Mouse (Mus musculus): Measurements from ENCODE around the gene Rnase2a.
A peak's percentile ranks its signal among the peaks of the same experiment; 100 is the strongest.
"Not testable (repeated sequence)": the region's sequence is repeated elsewhere in the genome, so short reads cannot be mapped to it uniquely, and the experiment has no call there.

Rnase2a gene

GRCm38 (mm10) chr14:51256041-51256440 lies at the start of gene Rnase2a:
TSS of gene Rnase2a (minus strand) at chr14:51256112.
- no peak for DNase-seq (ENCODE audit: low spot score in 2 of 2)

DNA sequence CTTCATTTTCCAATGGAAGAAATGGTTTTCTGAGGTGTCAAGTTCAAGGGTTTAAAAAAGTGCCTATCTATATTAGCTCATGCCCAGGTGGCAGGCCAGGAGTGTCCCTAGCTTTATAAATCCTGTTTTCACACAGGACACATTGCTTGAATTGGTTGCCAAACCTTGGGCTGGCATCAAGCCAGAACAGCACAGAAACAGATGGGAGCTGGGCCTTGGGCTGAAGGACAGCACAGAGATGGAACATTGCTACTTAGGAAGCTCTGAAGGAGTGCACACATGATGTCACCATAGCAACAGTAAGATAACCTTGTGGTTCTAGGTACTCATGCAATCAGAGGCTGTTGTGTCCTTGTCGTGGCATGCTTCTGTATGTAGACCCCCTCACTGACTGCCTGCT lies 35.6 kb upstream of the Rnase2a start:
- no peak for DNase-seq (ENCODE audit: low spot score in 2 of 2)

DNA sequence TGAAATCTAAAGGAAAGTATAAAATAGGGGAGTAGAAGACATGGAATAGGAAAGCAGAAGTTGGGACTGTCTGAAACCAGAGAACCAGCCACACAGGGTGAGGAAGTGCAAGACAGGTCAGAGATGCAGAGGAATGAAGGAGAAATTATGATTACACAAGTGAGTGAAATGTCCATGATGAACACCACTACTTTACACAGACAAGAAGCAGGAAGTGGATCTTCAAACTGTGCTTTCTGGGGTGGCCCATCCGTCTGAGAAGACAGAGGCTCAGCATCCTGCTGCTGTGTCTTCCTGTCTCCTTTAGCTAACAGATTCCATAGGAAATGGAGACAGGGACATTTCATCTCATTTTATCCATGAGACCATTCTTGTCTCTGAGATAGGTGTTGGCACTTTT lies 22.6 kb upstream of the Rnase2a start:
- not testable (repeated sequence) for DNase-seq (ENCODE audit: low spot score in 2 of 2)

- no peak for DNase-seq (ENCODE audit: low spot score in 2 of 2)
Measured at GRCm38 (mm10) chr14:51268677-51269076, 12.8 kb upstream of the Rnase2a start.

DNA sequence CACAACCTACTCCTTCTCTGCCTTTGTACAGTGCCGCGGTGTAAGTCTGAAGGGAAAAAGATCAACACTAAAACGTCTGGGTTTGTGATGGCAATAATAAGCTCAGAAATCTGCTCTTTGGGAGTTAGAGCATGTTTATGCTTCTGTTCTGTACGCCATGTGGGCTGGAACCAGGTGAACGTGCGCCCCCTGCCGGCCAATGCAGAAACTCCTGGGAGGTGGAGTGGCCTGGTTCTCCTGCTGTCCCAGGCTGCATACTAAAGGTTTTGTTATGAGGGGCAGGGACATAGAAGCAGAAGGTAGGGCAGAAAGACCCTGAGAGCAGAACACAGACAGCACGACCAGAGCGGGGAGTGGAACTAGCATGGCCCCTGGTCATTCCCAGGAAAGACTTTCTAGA lies 10.2 kb upstream of the Rnase2a start:
- peak; percentile 67 to 80 for DNase-seq (ENCODE audit: low spot score in 2 of 2)

DNA sequence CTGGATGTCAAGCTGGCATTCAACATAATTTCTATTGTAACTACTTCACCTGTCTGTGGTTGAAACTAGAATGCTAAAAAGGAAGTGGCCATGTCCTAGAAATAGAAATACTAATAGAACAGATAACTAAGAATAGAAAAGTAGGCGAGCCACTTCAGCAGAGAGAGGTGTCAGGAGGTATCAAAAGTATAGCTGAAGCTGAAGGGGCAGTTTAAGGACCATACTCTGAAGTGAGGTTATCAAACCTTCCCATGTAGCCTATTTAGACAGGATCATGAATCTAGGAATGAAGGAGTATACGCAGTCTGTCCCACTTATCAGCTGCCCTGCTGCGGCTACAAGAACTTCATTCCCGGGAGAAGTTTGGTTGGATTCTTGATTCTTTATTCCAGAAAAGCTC lies 9.8 kb upstream of the Rnase2a start:
- DNase-seq (ENCODE audit: low spot score in 2 of 2): no peak

DNA sequence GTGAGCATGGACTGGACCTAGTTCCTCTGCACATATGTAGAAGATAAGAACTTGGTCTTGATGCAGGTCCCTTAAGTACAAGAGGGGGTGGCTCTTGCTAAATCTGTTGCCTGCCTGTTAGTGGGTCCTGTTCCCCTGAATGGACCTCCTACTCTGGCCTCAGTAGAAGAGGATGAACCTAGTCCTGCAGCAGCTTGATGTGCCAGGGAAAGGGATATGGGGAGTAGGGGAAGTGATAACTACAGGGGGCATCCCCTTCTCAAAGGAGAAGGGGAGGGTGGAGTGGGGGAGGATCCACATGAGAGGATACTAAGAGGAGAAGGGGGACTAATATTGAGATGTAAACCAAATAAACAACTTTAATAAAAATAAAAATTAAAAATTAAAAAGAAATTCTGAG lies 6.5 kb upstream of the Rnase2a start:
- DNase-seq (ENCODE audit: low spot score in 2 of 2): no peak

DNA sequence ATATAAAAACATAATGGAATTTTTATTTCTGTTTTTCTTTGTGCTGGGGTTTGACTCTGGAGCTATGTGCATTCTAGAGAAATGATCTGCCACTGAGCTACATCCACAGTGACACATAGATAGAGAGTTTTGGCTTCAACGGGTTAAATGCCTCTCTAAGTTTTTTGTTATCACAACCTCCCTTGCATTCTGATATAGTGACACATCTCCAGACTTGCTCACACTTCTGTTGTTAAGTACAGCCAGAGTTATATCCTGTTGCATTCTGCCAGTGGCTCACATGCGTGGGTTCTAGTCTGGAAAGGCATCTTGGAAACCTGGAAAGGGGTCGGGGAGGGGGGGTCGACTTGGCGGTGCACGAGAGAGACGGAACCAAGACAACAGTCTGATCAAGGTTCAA lies 3.8 kb upstream of the Rnase2a start:
- DNase-seq (ENCODE audit: low spot score in 2 of 2): no peak

DNA sequence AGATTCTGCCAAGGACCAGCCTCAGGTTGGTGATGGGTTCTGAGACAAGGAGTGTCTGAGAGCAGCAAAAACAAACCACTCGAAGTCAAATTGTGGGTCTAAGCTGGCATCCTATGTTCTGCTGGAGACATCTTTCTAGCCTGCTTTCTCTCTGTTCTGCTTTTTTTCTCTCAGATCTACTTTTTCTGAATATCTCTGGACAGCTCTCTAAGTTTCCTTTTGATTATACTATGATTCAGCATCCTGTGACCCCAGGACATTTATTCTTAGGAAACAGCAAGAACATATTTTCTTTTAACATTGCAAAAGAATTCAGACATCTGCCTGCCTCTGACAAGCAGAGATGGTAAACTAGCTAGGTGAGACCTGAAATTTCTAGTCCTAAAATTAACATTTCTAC lies 2.3 kb downstream of the Rnase2a start:
- DNase-seq (ENCODE audit: low spot score in 2 of 2): no peak

GRCm38 (mm10) chr14:51252206-51252605 lies 3.7 kb downstream of the Rnase2a start:
- DNase-seq (ENCODE audit: low spot score in 2 of 2): not testable (repeated sequence)

DNA sequence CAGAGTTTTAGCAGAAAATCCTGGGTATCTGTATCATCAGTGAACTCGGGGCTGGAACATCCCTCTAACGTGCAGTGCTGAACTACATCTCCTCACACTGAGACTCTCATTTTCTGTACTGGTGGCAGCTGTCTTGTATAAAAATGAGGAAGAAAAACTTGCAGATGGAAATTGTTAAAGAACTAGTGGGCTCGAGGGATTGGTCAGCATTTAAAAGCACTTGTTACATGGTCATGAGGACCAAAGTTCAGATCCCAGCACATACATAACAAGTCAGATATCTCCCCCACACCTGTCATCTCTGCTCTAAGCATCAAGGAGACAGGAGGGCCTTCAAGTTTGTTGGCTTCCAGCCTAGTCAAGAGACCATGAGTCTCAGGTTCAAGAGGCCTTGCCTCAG lies 5.6 kb downstream of the Rnase2a start:
- DNase-seq (ENCODE audit: low spot score in 2 of 2): no peak

- no peak for DNase-seq (ENCODE audit: low spot score in 2 of 2)
Measured at GRCm38 (mm10) chr14:51247736-51248135, 8.2 kb downstream of the Rnase2a start.

GRCm38 (mm10) chr14:51240899-51241298 lies 15.0 kb downstream of the Rnase2a start:
- DNase-seq (ENCODE audit: low spot score in 2 of 2): no peak

DNA sequence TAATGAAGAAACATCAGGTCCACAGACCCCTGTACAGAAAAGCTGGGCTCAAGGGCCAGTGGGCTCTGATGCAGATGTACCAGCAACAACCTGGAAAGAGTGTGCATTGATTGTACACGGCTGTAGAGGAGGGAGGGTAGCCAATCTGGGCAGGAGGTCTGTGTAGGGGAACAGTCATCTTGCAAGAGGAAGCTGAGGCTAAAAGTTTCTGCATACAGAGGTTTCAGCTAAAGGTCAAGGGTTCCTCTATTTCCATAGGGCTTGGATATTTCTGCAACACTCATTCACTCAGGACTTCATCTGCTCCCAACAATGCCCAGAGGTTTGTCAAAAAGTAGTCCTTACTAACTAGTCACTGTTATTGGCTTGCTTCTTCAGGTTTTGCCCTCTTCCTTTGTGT lies 18.4 kb downstream of the Rnase2a start:
- not testable (repeated sequence) for DNase-seq (ENCODE audit: low spot score in 2 of 2)

DNA sequence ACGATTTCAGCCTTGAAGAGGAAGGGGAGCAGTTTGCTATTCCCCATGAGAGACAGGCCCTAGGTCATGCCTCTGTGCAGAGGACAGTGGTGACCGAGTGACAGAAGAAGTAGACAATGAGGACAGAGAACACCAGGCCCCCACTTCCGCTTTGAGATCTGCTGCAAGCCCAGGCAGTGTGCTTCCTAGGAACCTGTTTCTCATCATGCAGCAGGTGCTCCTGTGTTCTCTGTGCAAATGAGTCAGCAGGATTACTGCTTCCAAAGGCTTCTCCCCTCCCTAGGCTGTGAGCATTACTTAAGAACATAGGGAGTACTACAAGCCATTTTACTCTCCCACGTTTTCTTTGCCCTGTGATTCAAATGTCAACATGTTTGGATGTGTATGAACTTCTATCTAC lies 26.3 kb downstream of the Rnase2a start:
- not testable (repeated sequence) for DNase-seq (ENCODE audit: low spot score in 2 of 2)

DNA sequence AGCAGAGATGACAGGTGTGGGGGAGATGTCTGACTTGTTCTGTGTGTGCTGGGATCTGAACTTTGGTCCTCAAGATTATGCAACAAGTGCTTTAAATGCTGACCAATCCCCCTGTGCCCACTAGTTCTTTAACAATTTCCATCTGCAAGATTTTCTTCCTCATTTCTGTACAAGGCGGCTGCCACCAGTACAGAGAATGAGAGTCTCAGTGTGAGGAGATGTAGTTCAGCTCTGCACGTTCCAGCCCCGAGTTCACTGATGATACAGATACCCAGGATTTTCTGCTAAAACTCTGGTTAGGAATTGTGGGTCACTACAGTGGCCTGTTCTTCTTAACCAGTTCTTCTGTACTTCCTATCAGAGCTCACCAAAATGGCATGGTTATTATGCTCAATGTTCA lies 35.8 kb downstream of the Rnase2a start:
- DNase-seq (ENCODE audit: low spot score in 2 of 2): not testable (repeated sequence)
